Mouse (Mus musculus): ENCODE measurements around the gene Ssh1. TPM values are rescaled to one million over a fixed set of nuclear protein-coding genes. Genes with fewer than 3 reads are reported as not detected.

The Ssh1 gene
- 25.7 and 28.7 TPM in 2 replicates for polyA plus RNA-seq (2014; fragmentation: Nextera tagmentation; extraction: Ambion mirVana)

DNA sequence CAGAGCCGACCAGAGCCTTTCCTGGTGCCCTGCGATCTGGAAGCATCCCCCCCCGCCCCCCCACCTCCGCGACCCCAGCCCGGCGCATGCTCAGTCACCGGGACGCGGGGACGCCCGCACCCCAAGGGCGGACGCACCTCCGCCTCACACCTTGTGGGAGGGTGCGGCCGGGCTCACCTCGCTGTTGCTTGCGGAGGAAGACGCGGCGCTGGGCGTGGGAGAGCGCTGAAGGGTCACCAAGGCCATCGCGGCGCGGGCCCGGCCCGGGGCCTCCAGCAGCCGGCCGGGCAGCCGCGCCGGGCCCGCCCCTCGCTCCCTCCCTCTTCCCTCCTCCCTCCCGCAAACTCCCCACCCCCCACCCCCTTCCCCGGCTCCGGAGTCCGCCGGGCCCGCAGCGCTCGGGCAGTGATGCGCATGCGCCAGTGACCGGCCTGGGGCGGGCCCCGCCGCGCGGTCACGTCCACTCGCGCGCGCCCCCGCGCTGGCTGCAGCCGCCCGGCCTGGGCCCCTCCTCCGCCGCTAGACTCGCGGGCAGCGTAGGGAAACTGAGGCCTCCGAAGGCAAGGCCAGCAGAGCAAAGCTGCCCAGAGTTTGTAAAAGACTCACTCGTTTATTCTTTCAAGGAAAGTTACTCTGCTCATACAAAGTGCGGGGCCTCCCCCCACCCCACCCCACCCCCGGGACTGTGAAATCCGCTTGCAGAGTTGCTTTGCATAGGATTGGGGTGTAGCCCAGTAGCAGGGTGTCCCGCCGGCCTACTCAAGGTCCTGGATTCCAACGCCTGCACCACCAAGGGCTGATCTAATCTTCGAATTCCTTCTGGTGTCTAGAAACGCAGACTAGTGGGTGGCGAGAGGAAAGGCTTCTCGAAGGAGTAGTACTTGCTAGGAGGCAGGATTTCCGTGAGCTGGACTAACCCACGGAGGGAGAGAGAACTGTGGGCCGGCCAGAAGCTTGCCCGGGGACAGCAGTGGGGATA is at the start of gene Ssh1:
Gene Ssh1 (minus strand): TSS at position 408 of the 979 bp plus-strand sequence.
- ATAC-seq (replicated peaks; ENCODE audit: low FRiP score) (peak; percentile 88), DNase-seq (ENCODE audit: low spot score) (peak; percentile 97)
- Histone ChIP-seq H3K4me3 (ENCODE audit: low read depth, low read length) (peak within 1 kb of the TSS; percentile 62), H3K27ac (ENCODE audit: low read depth, low read length) (peak within 1 kb of the TSS; percentile 67), H3K27me3 (ENCODE audit: control insufficient read depth, insufficient read depth, low read length) (no peaks in the 10 kb centered on the region), H3K4me1 (replicated peaks; ENCODE audit: control insufficient read depth, insufficient read depth, low read length) (peaks cover 7% of the 10 kb centered on the region; the same call in 1 of the 2 replicates), H3K36me3 (ENCODE audit: control insufficient read depth, insufficient read depth, low read length) (no peaks in the 10 kb centered on the region), H3K4me2 (ENCODE audit: low read depth, low read length, severe bottlenecking) (peak within 1 kb of the TSS; percentile 67), H3K9ac (ENCODE audit: low read length) (peak within 1 kb of the TSS; percentile 88), H3K9me3 (ENCODE audit: control insufficient read depth, low read length) (no peaks in the 10 kb centered on the region)
- 2% methylated on average over 63 of the region's 83 CpGs for WGBS

DNA sequence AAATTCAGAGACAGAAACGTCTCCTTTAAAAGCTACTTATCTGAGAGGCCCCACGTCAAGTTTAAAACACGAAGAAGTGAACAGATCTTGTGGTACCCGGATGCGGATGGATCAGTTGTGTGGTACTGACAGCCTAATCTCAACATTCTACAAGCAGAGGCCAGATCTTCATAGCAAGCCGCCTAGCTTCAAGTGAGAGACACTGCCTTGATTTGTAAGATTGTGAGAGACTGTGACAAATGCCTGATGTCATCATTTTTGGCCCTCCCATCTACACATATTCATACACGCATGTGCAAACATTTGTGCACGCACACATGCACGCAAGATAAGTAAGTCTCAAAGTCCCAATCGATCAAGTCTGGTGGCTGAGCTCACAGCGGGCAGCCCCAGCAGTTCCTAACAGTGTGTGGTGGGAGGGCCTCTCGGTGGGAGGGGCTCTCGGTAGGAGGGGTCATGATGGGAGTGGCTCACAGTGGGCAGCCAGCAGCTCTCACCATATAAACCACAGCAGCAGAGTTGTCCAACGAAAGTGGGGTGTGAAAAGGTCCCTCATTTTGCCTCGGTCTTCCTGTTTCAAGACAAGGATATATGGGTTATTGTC is 47.7 kb upstream of the Ssh1 start:
- Histone ChIP-seq H3K9me3 (ENCODE audit: control insufficient read depth, low read length) (no peaks in the 10 kb centered on the region), H3K36me3 (ENCODE audit: control insufficient read depth, insufficient read depth, low read length) (no peaks in the 10 kb centered on the region), H3K27me3 (ENCODE audit: control insufficient read depth, insufficient read depth, low read length) (no peaks in the 10 kb centered on the region), H3K4me1 (replicated peaks; ENCODE audit: control insufficient read depth, insufficient read depth, low read length) (peaks cover 10% of the 10 kb centered on the region), H3K4me2 (ENCODE audit: low read depth, low read length, severe bottlenecking) (peak overlapping the region; percentile 27; the same call in 1 of the 2 replicates), H3K4me3 (ENCODE audit: low read depth, low read length) (no peak overlapping the region), H3K9ac (ENCODE audit: low read length) (no peak overlapping the region), H3K27ac (ENCODE audit: low read depth, low read length) (no peak overlapping the region)
- DNase-seq (ENCODE audit: low spot score) (peak; percentile 63), ATAC-seq (replicated peaks; ENCODE audit: low FRiP score) (no peak)
- 23% methylated on average over 15 of the region's 15 CpGs for WGBS

DNA sequence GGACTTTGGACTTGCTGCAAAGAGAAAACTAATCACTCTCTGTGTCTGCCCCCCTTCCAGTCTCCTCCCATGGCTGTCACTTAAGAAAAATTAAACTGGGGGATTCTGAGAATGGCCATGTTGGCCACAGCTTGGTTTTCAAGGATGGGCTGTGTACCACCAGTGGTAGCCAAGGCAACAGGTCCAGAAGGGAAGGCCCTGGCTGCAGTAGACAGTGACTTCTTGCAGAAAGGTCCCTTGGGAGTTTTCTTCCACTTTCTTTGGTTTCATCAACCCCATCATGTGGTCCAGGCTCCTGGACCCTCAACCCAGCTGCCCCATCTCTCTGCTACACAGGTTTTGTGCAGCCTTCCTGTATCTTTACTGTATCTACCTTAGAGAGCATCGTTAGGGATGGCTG is 47.2 kb upstream of the Ssh1 start:
- Histone ChIP-seq H3K4me1 (replicated peaks; ENCODE audit: control insufficient read depth, insufficient read depth, low read length) (peaks cover 10% of the 10 kb centered on the region), H3K4me2 (ENCODE audit: low read depth, low read length, severe bottlenecking) (no peak overlapping the region), H3K4me3 (ENCODE audit: low read depth, low read length) (no peak overlapping the region), H3K36me3 (ENCODE audit: control insufficient read depth, insufficient read depth, low read length) (no peaks in the 10 kb centered on the region), H3K27me3 (ENCODE audit: control insufficient read depth, insufficient read depth, low read length) (no peaks in the 10 kb centered on the region), H3K27ac (ENCODE audit: low read depth, low read length) (no peak overlapping the region), H3K9ac (ENCODE audit: low read length) (no peak overlapping the region), H3K9me3 (ENCODE audit: control insufficient read depth, low read length) (no peaks in the 10 kb centered on the region)
- 66% methylated on average over 1 of the region's 1 CpGs for WGBS
- DNase-seq (ENCODE audit: low spot score) = no peak
- no peak for ATAC-seq (replicated peaks; ENCODE audit: low FRiP score)

DNA sequence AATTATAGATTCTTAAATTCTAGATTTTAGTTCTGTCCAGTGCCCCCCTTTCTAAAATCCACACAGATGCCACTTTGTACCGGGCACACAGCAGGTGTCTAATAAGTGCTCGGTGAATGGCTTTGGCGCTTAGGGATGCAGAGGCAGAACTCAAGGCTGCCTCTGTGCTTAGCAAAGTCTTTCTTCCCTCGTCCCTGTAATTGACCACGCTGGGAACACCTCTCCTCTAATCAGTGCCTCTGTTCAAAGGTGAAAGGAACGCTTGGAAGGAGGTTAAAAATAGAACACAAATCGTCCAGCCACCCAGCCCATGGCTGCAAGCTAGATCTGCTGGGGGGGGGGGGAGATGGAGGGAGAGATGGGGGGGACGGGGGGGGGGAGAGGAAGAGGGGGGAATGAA is 46.8 kb upstream of the Ssh1 start:
- H3K27me3 ChIP-seq (ENCODE audit: control insufficient read depth, insufficient read depth, low read length) = no peaks in the 10 kb centered on the region
- no peak overlapping the region for H3K9ac ChIP-seq (ENCODE audit: low read length)
- H3K4me3 ChIP-seq (ENCODE audit: low read depth, low read length) = no peak overlapping the region
- H3K4me1 ChIP-seq (replicated peaks; ENCODE audit: control insufficient read depth, insufficient read depth, low read length) = peaks cover 12% of the 10 kb centered on the region
- no peaks in the 10 kb centered on the region for H3K9me3 ChIP-seq (ENCODE audit: control insufficient read depth, low read length)
- 8% methylated on average over 8 of the region's 8 CpGs for WGBS
- DNase-seq (ENCODE audit: low spot score) (no peak), ATAC-seq (replicated peaks; ENCODE audit: low FRiP score) (0 out of 2 replicates have a peak, but pooled peaks have one; percentile 36)
- peak overlapping the region; percentile 31; the same call in 1 of the 2 replicates for H3K27ac ChIP-seq (ENCODE audit: low read depth, low read length)
- H3K36me3 ChIP-seq (ENCODE audit: control insufficient read depth, insufficient read depth, low read length) = no peaks in the 10 kb centered on the region
- no peak overlapping the region for H3K4me2 ChIP-seq (ENCODE audit: low read depth, low read length, severe bottlenecking)

DNA sequence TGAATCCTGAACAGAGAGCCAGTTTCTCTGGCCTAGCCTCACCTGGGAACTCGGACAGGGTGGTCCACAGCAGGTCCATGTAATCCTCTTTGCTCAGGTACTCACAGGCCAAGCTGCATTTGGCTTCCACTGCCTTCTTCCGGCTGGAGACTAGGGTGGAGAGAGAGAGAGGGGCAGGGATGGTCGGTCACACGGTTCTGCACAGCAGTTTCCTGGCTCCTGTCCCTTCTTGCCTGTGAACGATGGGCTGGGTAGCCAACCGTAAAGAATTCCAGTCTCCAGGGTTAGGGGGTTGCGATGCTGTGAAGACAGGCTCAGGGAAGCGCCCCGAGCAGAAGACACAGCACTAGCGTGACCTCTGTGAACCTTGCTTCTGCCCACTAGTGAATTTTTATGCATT is 41.4 kb upstream of the Ssh1 start:
- DNase-seq (ENCODE audit: low spot score) (no peak), ATAC-seq (replicated peaks; ENCODE audit: low FRiP score) (no peak)
- Histone ChIP-seq H3K9me3 (ENCODE audit: control insufficient read depth, low read length) (no peaks in the 10 kb centered on the region), H3K4me2 (ENCODE audit: low read depth, low read length, severe bottlenecking) (no peak overlapping the region), H3K4me3 (ENCODE audit: low read depth, low read length) (no peak overlapping the region), H3K27me3 (ENCODE audit: control insufficient read depth, insufficient read depth, low read length) (no peaks in the 10 kb centered on the region), H3K36me3 (ENCODE audit: control insufficient read depth, insufficient read depth, low read length) (no peaks in the 10 kb centered on the region), H3K9ac (ENCODE audit: low read length) (no peak overlapping the region), H3K27ac (ENCODE audit: low read depth, low read length) (no peak overlapping the region), H3K4me1 (replicated peaks; ENCODE audit: control insufficient read depth, insufficient read depth, low read length) (0 out of 2 replicates have a peak, but pooled peaks cover 2% of the 10 kb centered on the region)
- 51% methylated on average over 10 of the region's 10 CpGs for WGBS

DNA sequence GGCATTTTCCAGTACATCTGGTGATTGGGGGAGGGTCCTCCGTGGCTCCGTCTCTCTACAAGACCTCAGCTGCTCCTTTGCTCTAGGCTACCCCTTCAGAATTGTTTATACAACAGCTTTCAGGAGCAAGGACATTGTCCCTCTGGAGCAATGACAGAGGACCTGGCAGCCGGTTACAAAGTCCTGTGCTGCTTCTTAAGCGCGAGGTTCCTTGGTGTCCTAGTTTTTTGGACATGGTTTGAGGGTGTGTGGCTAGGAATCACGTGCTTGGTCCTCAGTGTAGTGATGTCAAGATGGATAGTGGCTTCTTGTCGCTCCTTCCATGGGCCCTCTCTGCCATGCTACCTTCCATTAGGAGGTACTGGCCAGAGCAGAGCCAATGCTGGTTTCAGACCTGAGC is 40.7 kb upstream of the Ssh1 start:
- H3K4me3 ChIP-seq (ENCODE audit: low read depth, low read length) = no peak overlapping the region
- no peaks in the 10 kb centered on the region for H3K36me3 ChIP-seq (ENCODE audit: control insufficient read depth, insufficient read depth, low read length)
- H3K4me2 ChIP-seq (ENCODE audit: low read depth, low read length, severe bottlenecking) = no peak overlapping the region
- H3K27ac ChIP-seq (ENCODE audit: low read depth, low read length) = no peak overlapping the region
- H3K4me1 ChIP-seq (replicated peaks; ENCODE audit: control insufficient read depth, insufficient read depth, low read length) = 0 out of 2 replicates have a peak, but pooled peaks cover 2% of the 10 kb centered on the region
- ATAC-seq (replicated peaks; ENCODE audit: low FRiP score) (no peak), DNase-seq (ENCODE audit: low spot score) (no peak)
- no peak overlapping the region for H3K9ac ChIP-seq (ENCODE audit: low read length)
- WGBS = 90% methylated on average over 7 of the region's 7 CpGs
- no peaks in the 10 kb centered on the region for H3K9me3 ChIP-seq (ENCODE audit: control insufficient read depth, low read length)
- no peaks in the 10 kb centered on the region for H3K27me3 ChIP-seq (ENCODE audit: control insufficient read depth, insufficient read depth, low read length)

DNA sequence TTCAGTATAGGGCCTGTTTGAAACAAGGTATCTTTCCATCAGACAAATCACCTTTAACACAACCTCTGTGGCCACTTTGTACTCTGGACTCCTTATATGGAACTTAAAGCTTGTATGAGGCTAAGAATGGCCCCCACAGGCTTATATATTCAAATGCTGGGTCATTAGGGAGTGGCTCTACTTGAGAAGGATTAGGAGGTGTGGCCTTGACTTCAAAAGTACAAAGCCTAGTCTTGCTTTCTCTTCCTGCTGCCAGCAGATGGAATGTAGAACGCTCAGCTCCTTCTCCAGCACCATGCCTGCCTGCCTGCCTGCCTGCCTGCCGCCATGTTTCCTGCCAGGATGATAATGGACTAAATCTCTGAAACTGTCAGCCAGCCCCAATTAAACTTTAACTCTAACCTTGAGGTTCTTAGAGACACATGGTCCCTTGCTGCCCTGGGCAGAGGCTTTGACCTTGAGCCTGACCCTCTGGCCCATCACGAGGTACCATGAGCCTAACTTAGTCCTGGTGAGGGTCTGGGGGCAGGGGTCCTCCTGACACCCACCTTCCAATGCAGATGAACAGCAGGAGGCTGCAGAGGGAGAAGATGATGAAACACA is 38.6 kb upstream of the Ssh1 start:
- 83% methylated on average over 3 of the region's 3 CpGs for WGBS
- H3K4me2 ChIP-seq (ENCODE audit: low read depth, low read length, severe bottlenecking) = no peak overlapping the region
- no peak overlapping the region for H3K27ac ChIP-seq (ENCODE audit: low read depth, low read length)
- H3K4me3 ChIP-seq (ENCODE audit: low read depth, low read length) = no peak overlapping the region
- H3K27me3 ChIP-seq (ENCODE audit: control insufficient read depth, insufficient read depth, low read length) = no peaks in the 10 kb centered on the region
- no peak overlapping the region for H3K9ac ChIP-seq (ENCODE audit: low read length)
- ATAC-seq (replicated peaks; ENCODE audit: low FRiP score) = no peak
- H3K36me3 ChIP-seq (ENCODE audit: control insufficient read depth, insufficient read depth, low read length) = no peaks in the 10 kb centered on the region
- no peak for DNase-seq (ENCODE audit: low spot score)
- H3K9me3 ChIP-seq (ENCODE audit: control insufficient read depth, low read length) = no peaks in the 10 kb centered on the region
- 0 out of 2 replicates have a peak, but pooled peaks cover 2% of the 10 kb centered on the region for H3K4me1 ChIP-seq (replicated peaks; ENCODE audit: control insufficient read depth, insufficient read depth, low read length)

DNA sequence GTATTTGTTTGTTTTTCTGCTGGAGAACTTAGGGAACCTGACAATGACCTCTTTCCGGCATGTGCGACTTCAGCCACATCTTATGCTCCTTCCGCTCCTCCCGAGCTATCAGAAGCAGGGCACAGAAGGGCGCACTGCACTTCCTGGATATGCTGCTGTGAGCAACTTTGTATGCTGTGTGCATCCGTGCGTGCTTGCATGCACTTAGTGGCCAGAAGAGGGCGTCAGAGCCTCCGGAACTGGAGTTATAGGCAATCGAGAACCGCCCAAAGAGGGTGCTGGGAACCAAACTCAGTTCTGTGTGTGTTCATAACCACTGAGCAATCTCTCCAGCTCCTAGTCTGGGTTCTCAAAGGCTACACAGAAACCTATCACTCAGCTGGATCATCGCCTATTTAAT is 37.0 kb upstream of the Ssh1 start:
- H3K4me1 ChIP-seq (replicated peaks; ENCODE audit: control insufficient read depth, insufficient read depth, low read length) = no peaks in the 10 kb centered on the region
- H3K9me3 ChIP-seq (ENCODE audit: control insufficient read depth, low read length) = no peaks in the 10 kb centered on the region
- H3K9ac ChIP-seq (ENCODE audit: low read length) = no peak overlapping the region
- 92% methylated on average over 12 of the region's 12 CpGs for WGBS
- no peak overlapping the region for H3K4me3 ChIP-seq (ENCODE audit: low read depth, low read length)
- no peak overlapping the region for H3K4me2 ChIP-seq (ENCODE audit: low read depth, low read length, severe bottlenecking)
- ATAC-seq (replicated peaks; ENCODE audit: low FRiP score) (no peak), DNase-seq (ENCODE audit: low spot score) (no peak)
- H3K36me3 ChIP-seq (ENCODE audit: control insufficient read depth, insufficient read depth, low read length) = no peaks in the 10 kb centered on the region
- H3K27ac ChIP-seq (ENCODE audit: low read depth, low read length) = no peak overlapping the region
- H3K27me3 ChIP-seq (ENCODE audit: control insufficient read depth, insufficient read depth, low read length) = no peaks in the 10 kb centered on the region

Data from forebrain, embryonic 11.5 days (tissue).